Mouse (Mus musculus) kidney, postnatal 0 days (tissue): ENCODE data around the gene Slc16a11. TPM values are rescaled to one million over a fixed set of nuclear protein-coding genes. Genes with fewer than 3 reads are reported as not detected.

Experiments
- ATAC-seq: fragments of 200-750 bp; cut with Nextera tagmentation; replicated peaks from 2 replicates; pipeline ENCODE4 v1.8.0; 2017; ENCODE audit warnings: low read depth, moderate number of reproducible peaks, moderate TSS enrichment, moderate library complexity; ENCODE audit not compliant: low FRiP score
- DNase-seq: peaks from one replicate; pipeline ENCODE4 v3.0.0-alpha.2; 2016; ENCODE audit warnings: low spot score
- H3K27ac ChIP-seq: fragments of 300-500 bp; sonication (generic); 2 replicates; pipeline ENCODE4 v1.5.1; 2014; ENCODE audit warnings: mild to moderate bottlenecking
- H3K27me3 ChIP-seq: fragments of 300-500 bp; sonication (generic); 2 replicates; pipeline ENCODE4 v1.6.1; 2014; ENCODE audit warnings: low read length, mixed read lengths; ENCODE audit not compliant: insufficient read depth
- H3K36me3 ChIP-seq: fragments of 300-500 bp; sonication (generic); 2 replicates; pipeline ENCODE4 v1.6.1; 2014; ENCODE audit warnings: low read length, mixed read lengths; ENCODE audit not compliant: insufficient read depth
- H3K4me1 ChIP-seq: fragments of 300-500 bp; sonication (generic); replicated peaks from 2 replicates; pipeline ENCODE4 v1.6.1; 2014; ENCODE audit warnings: antibody characterized with exemption, low read length, mixed read lengths; ENCODE audit not compliant: insufficient read depth
- H3K4me2 ChIP-seq: fragments of 300-500 bp; sonication (generic); 2 replicates; pipeline ENCODE4 v1.6.1; 2014; ENCODE audit warnings: mild to moderate bottlenecking, low read length, moderate library complexity, mixed read lengths
- H3K4me3 ChIP-seq: fragments of 300-500 bp; sonication (generic); replicated peaks from 2 replicates; pipeline ENCODE4 v1.5.1; 2014; ENCODE audit warnings: low read depth, low read length
- H3K9ac ChIP-seq: fragments of 300-500 bp; sonication (generic); 2 replicates; pipeline ENCODE4 v1.6.1; 2014; ENCODE audit warnings: low read depth, low read length
- H3K9me3 ChIP-seq: fragments of 300-500 bp; sonication (generic); replicated peaks from 2 replicates; pipeline ENCODE4 v1.6.1; 2016; ENCODE audit warnings: low read length, inconsistent platforms, mixed read lengths
- CTCF ChIP-seq: IDR thresholded peaks from 2 replicates; pipeline ENCODE4 v1.5.1; 2016; ENCODE audit warnings: antibody characterized with exemption, low read depth, mild to moderate bottlenecking, moderate library complexity
- WGBS: fragments of 180-500 bp; shearing (Covaris S2); extraction: QIAGEN DNeasy Blood & Tissue Kit; methylation state at CpG from one replicate; pipeline ENCODE4 v1.1.7; 2014; 5-methylcytosine and 5-hydroxymethylcytosine counted together
- polyA plus RNA-seq: library from polyadenylated mRNA; unstranded; fragments of >200 nt; fragmentation: Nextera tagmentation; extraction: Ambion mirVana; gene quantifications from 2 replicates; pipeline ENCODE4 v1.2.1, GENCODE M21; 2015

Slc16a11 gene
- polyA plus RNA-seq, 1 experiment from 2014 or later, result 12.6 TPM

- Histone ChIP-seq H3K9ac (peak within 1 kb of the TSS; percentile 73), H3K27ac (peak within 1 kb of the TSS; percentile 95), H3K36me3 (peaks cover 10% of the 10 kb centered on the region; the same call in 1 of the 2 replicates), H3K27me3 (no peaks in the 10 kb centered on the region), H3K4me1 (peaks cover 19% of the 10 kb centered on the region), H3K4me2 (peak within 1 kb of the TSS; percentile 93), H3K9me3 (no peaks in the 10 kb centered on the region), H3K4me3 (peak within 1 kb of the TSS; percentile 71)
- WGBS, result under 1% methylated on average over 59 of the region's 70 CpGs
- TF ChIP-seq CTCF, result peak; percentile 71
- DNase-seq, result peak; percentile 97
- ATAC-seq, result peak; percentile 91
These were observed 25.1 kb downstream of the Slc16a11 start, which contains the start of gene 0610010K14Rik for GRCm38 (mm10) chr11:70237457-70238167. Gene 0610010K14Rik, minus strand, starts transcription at chr11:70237914.

DNA sequence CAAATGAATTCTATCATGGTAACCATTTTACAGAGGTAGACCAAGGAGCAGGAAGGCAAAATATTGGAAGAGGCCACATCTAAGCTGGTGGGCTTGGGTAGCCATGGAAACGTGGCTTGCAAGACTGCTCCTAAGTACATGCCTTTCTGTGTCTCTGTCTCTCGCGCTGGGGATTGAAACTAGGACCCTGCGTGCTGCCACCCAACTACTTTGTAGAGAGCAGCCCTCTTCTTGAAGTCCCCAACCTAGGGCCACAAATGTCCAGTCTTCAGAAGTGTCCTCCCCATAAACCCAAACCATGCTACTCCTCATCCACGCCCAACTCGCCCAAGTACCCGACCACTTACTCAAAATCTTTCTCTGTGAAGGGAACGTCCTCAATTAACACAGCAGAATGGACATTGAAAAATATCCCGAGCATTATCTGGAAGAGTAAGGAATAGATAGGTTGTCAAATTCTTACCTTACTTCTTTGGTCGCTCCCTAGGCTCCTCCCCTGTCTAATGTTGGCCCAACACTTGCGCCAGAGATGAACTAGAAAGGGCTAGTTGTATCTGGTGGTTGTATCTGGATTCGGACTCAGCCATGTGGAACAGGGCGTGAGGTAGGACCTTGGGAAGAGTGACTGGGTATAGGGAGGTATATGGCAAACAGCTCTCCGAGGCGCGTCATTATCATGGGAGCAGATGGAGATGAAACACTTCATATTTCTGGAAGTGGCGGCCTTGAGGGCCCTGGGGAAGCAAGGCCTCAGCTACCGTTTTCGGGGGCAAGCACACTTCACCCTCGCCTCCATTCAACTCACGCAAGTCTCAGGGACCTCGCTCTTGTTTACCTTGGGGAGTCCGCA is 26.3 kb downstream of the Slc16a11 start:
- Histone ChIP-seq H3K27me3 (no peaks in the 10 kb centered on the region), H3K9ac (peak overlapping the region; percentile 73), H3K9me3 (no peaks in the 10 kb centered on the region), H3K27ac (peak overlapping the region; percentile 95), H3K36me3 (peaks cover 10% of the 10 kb centered on the region; the same call in 1 of the 2 replicates), H3K4me1 (peaks cover 19% of the 10 kb centered on the region), H3K4me3 (peak overlapping the region; percentile 71), H3K4me2 (peak overlapping the region; percentile 93)
- no peak for TF ChIP-seq CTCF
- ATAC-seq, result peak; percentile 8; the same call in 1 of the 2 replicates
- 15% methylated on average over 23 of the region's 23 CpGs for WGBS
- no peak for DNase-seq

DNA sequence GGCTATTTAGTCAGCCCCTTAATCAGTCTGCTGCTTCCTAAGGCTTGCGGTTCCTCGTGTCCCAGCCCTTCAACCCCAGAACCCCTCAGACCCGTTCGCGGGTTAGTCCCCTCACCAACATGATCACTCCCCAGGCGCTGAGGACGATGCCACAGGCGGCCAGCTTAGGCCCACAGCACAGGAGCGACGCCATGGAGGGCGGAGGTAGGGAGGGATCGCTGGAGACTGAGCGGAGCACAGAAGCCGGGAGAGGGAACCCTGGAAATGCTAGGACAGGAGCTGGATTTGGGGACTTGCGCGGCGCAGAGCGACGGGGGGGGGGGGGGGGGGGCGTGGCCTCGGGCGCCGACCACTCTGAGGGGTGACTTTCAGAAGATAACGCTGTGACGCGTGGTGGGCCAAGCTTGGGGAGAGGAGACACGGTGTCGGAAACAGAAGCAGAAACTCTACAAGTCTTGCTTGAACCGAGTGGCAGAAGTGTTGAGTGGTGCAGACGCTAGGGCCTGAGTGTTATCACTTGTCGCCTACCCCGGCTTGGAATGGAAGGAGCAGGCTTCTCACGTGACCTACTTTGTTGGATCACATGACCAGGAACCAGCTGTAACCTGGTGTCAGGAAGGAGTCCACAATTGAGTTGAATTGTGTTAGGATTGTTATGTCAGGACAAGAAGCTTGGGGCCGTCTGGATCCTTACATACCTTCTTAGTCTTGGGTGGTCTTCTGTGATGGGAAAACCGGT is 27.2 kb downstream of the Slc16a11 start, which contains the start of the genes Gm21988 and Rnasek:
Gene Gm21988, minus strand, starts transcription at position 290 of the 739 bp plus-strand sequence.
Gene Rnasek, minus strand, starts transcription at position 302 of the 739 bp plus-strand sequence.
- Histone ChIP-seq H3K27me3 (no peaks in the 10 kb centered on the region), H3K27ac (peak within 1 kb of the TSS; percentile 95), H3K36me3 (peaks cover 8% of the 10 kb centered on the region; the same call in 1 of the 2 replicates), H3K9ac (peak within 1 kb of the TSS; percentile 73), H3K4me1 (peaks cover 14% of the 10 kb centered on the region), H3K9me3 (no peaks in the 10 kb centered on the region), H3K4me3 (peak within 1 kb of the TSS; percentile 71), H3K4me2 (peak within 1 kb of the TSS; percentile 93)
- TF ChIP-seq CTCF, result no peak
- ATAC-seq (peak; percentile 31), DNase-seq (peak; percentile 96)
- WGBS, result under 1% methylated on average over 34 of the region's 35 CpGs

DNA sequence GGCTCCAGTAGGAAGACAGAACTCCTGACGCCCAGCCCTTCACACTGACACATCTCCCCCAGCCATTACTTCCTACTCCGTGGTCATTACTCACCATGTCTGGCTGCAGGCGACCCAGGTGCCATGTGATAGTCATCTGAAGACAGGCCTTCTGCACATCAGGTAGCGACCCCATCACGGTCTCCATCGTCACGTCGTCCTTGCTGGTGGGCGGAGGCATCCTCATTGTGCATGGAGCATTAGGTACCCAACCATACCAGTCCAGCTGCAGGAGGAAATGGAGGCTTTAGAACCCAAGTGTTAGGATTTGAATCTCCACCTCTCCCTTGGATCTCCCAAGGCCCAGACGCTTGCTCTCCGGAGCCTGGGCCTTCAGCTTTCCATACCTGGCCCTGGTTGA is 30.0 kb downstream of the Slc16a11 start:
- Histone ChIP-seq H3K4me1 (peaks cover 7% of the 10 kb centered on the region), H3K9me3 (no peaks in the 10 kb centered on the region), H3K4me2 (no peak overlapping the region), H3K4me3 (no peak overlapping the region), H3K9ac (no peak overlapping the region), H3K36me3 (no peaks in the 10 kb centered on the region), H3K27me3 (no peaks in the 10 kb centered on the region), H3K27ac (no peak overlapping the region)
- 65% methylated on average over 11 of the region's 11 CpGs for WGBS
- DNase-seq (no peak), ATAC-seq (no peak)
- no peak for TF ChIP-seq CTCF

- no peaks in the 10 kb centered on the region for H3K9me3 ChIP-seq
- 49% methylated on average over 9 of the region's 9 CpGs for WGBS
- H3K4me3 ChIP-seq, result no peak overlapping the region
- H3K27me3 ChIP-seq, result no peaks in the 10 kb centered on the region
- H3K4me1 ChIP-seq, result no peaks in the 10 kb centered on the region
- H3K27ac ChIP-seq, result no peak overlapping the region
- no peak overlapping the region for H3K4me2 ChIP-seq
- H3K36me3 ChIP-seq, result no peaks in the 10 kb centered on the region
- peak; percentile 95 for TF ChIP-seq CTCF
- ATAC-seq, result no peak
- peak; percentile 72 for DNase-seq
- H3K9ac ChIP-seq, result no peak overlapping the region
These were observed 34.7 kb downstream of the Slc16a11 start for GRCm38 (mm10) chr11:70247136-70247845.
